Mouse (Mus musculus): ENCODE data around the gene Idi2. TPM values are rescaled to one million over a fixed set of nuclear protein-coding genes. Genes with fewer than 3 reads are reported as not detected.
"Not testable (repeated sequence)": the region's sequence is repeated elsewhere in the genome, so short reads cannot be mapped to it uniquely, and the experiment has no call there.

The Idi2 gene
- total and polyA plus RNA-seq, 2 experiments = not detected

DNA sequence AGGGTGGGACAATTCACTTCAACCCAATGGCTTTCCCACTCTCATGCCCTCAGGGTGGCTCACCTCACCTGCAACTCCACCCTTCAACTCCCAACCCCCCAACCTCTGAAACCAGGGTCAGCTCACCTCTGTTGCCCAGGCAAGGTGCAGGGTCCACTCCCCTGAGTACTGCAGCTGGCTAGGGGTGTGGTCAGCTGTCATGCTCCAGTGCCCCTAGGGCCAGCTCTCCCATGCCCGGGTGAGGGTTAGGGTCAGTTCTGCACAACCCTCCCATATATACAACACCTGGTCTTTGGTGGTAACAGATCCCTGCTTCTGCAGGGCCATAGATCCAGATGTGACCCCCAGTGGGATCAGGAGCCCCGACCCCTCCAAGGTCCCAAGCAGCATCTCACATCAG lies 2.5 kb downstream of the Idi2 start:
- not testable (repeated sequence) for H3K4me3 ChIP-seq (ENCODE audit: insufficient read depth, low read depth, low read length); H3K36me3 ChIP-seq (ENCODE audit: control insufficient read depth, insufficient read depth, low read length); DNase-seq (ENCODE audit: extremely low read depth, low read depth, low spot score); H3K27me3 ChIP-seq (ENCODE audit: control insufficient read depth, insufficient read depth, low read length); H3K4me1 ChIP-seq (ENCODE audit: control insufficient read depth, insufficient read depth, low read length); H3K9ac ChIP-seq (ENCODE audit: low read depth, low read length); H3K79me2 ChIP-seq (ENCODE audit: control insufficient read depth, insufficient read depth, low read length); H3K27ac ChIP-seq (replicated peaks; ENCODE audit: insufficient read depth, low read depth, low read length)
- WGBS = 90% methylated on average over 2 of the region's 2 CpGs

DNA sequence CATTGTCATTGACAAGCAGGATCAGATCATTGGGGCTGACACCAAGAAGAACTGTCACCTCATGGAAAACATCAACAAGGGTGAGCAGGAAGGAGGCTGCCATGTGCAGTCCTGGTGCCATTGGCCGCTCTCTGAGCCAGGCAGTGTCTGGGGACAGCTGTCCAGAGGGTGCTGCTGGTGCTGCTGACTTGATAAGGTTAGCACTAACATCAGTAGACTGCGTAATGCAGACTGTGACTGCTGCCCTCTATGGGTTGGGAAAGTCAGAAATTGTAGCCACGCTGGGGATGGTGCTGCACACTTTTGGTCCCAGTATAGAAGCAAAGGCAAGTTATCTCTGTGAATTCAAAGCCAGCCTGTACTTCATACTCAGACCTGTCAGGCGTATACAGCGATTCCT lies 4.2 kb downstream of the Idi2 start:
- WGBS = no CpG with 5 or more reads among the region's 5 CpGs
- H3K79me2 ChIP-seq (ENCODE audit: control insufficient read depth, insufficient read depth, low read length); H3K4me3 ChIP-seq (ENCODE audit: insufficient read depth, low read depth, low read length); H3K27ac ChIP-seq (replicated peaks; ENCODE audit: insufficient read depth, low read depth, low read length); H3K27me3 ChIP-seq (ENCODE audit: control insufficient read depth, insufficient read depth, low read length); H3K4me1 ChIP-seq (ENCODE audit: control insufficient read depth, insufficient read depth, low read length); H3K9ac ChIP-seq (ENCODE audit: low read depth, low read length); H3K36me3 ChIP-seq (ENCODE audit: control insufficient read depth, insufficient read depth, low read length); DNase-seq (ENCODE audit: extremely low read depth, low read depth, low spot score): not testable (repeated sequence)

DNA sequence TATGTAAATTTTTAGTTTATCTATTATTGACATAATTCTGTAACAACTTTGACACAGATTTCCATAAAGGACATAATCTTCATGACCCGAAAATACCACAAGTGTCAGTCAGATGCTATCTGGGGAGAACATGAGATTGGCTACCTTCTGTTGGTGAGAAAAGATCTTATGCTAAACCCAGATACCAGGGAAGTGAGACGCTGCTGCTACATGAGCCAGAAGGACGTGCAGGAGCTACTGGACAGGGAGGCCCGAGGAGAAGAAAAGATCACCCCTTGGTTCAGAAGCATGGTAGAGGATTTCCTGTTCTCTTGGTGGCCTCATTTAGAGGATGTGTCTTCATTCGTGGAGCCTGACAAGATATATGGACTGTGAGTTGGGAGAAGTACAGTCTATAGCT lies 6.4 kb downstream of the Idi2 start:
- H3K4me1 ChIP-seq (ENCODE audit: control insufficient read depth, insufficient read depth, low read length); H3K27me3 ChIP-seq (ENCODE audit: control insufficient read depth, insufficient read depth, low read length); DNase-seq (ENCODE audit: extremely low read depth, low read depth, low spot score); H3K27ac ChIP-seq (replicated peaks; ENCODE audit: insufficient read depth, low read depth, low read length); H3K36me3 ChIP-seq (ENCODE audit: control insufficient read depth, insufficient read depth, low read length); H3K9ac ChIP-seq (ENCODE audit: low read depth, low read length); H3K4me3 ChIP-seq (ENCODE audit: insufficient read depth, low read depth, low read length); H3K79me2 ChIP-seq (ENCODE audit: control insufficient read depth, insufficient read depth, low read length): not testable (repeated sequence)
- WGBS = 75% methylated on average over 1 of the region's 5 CpGs

DNA sequence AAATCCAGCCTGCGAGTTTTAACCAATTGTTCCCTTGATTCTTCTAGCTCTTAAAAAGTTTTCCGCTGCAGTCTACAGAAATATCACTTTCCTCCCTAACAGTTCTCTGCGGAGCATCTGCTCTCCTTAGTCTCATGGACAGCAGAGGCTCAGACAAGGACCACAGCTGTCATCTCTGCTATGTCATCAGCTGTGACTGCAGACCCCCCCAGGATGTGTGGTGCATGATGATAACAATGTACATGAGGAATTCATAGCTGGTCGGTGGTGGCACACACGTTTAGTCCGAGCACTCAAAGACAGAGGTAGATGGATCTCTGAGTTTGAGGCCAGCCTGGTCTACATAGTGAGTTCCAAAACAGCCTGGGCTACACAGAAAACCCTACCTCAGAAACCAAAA lies 6.9 kb downstream of the Idi2 start:
- not testable (repeated sequence) for H3K27ac ChIP-seq (replicated peaks; ENCODE audit: insufficient read depth, low read depth, low read length); H3K9ac ChIP-seq (ENCODE audit: low read depth, low read length); H3K4me1 ChIP-seq (ENCODE audit: control insufficient read depth, insufficient read depth, low read length); H3K36me3 ChIP-seq (ENCODE audit: control insufficient read depth, insufficient read depth, low read length); DNase-seq (ENCODE audit: extremely low read depth, low read depth, low spot score); H3K27me3 ChIP-seq (ENCODE audit: control insufficient read depth, insufficient read depth, low read length); H3K4me3 ChIP-seq (ENCODE audit: insufficient read depth, low read depth, low read length); H3K79me2 ChIP-seq (ENCODE audit: control insufficient read depth, insufficient read depth, low read length)
- 84% methylated on average over 5 of the region's 6 CpGs for WGBS

DNA sequence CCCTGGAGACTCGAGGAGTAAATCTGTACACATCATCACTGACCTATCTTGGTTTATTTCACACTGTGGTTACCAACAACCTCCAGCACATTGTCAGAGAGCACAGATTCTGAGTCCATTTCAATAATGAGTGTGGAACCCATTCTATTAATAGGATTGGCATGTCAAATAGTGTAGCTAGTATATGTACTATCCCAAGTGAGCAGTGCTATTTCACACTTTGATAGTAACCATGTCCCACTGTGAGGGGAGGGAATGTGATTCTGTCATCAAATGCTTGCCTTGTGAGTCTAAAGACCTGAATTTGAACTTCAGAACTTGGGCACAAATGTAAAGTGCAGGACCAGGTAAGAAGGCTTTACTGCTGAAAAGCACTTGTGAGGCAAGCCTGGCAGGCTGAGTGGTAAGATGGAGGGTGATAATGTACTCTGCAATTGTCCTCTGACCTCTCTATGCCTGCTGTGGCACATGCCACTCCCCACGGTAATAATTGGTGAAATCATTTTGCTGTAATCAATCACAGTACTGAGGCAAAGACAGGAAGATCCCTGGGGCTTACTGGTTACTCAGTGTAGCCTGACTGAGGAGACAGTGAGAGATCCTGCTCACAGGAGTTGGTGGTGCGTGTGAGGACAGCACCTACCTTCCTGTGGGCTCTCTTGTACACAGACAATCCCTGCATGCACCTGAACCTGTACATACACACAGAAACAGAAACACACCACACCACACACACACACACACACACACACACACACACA lies 8.6 kb downstream of the Idi2 start:
- not testable (repeated sequence) for H3K27me3 ChIP-seq (ENCODE audit: control insufficient read depth, insufficient read depth, low read length); H3K36me3 ChIP-seq (ENCODE audit: control insufficient read depth, insufficient read depth, low read length); DNase-seq (ENCODE audit: extremely low read depth, low read depth, low spot score); H3K9ac ChIP-seq (ENCODE audit: low read depth, low read length); H3K4me3 ChIP-seq (ENCODE audit: insufficient read depth, low read depth, low read length); H3K27ac ChIP-seq (replicated peaks; ENCODE audit: insufficient read depth, low read depth, low read length); H3K4me1 ChIP-seq (ENCODE audit: control insufficient read depth, insufficient read depth, low read length); H3K79me2 ChIP-seq (ENCODE audit: control insufficient read depth, insufficient read depth, low read length)
- WGBS = 75% methylated on average over 3 of the region's 3 CpGs

DNA sequence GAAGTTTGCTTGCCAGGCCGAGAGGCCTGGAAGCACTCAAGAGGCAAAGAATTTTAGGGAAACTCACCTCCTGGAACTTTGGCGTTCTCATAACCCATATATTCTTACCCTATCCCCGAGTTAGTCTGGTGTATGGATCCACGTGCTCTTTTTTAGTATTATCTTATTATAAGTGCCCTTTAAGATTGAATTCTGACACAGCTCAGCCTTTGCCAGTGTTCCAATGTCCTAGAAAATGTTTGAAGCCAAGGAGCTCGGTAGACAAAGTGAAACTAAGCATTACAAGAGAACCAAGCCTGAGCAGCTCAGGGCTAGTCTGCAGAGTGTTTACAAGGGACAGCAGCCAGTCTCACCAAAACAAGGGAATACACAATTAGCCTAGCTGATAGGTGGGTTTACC lies 9.6 kb downstream of the Idi2 start:
- H3K27me3 ChIP-seq (ENCODE audit: control insufficient read depth, insufficient read depth, low read length); H3K9ac ChIP-seq (ENCODE audit: low read depth, low read length); H3K4me1 ChIP-seq (ENCODE audit: control insufficient read depth, insufficient read depth, low read length); DNase-seq (ENCODE audit: extremely low read depth, low read depth, low spot score); H3K4me3 ChIP-seq (ENCODE audit: insufficient read depth, low read depth, low read length); H3K36me3 ChIP-seq (ENCODE audit: control insufficient read depth, insufficient read depth, low read length); H3K79me2 ChIP-seq (ENCODE audit: control insufficient read depth, insufficient read depth, low read length); H3K27ac ChIP-seq (replicated peaks; ENCODE audit: insufficient read depth, low read depth, low read length): not testable (repeated sequence)
- 54% methylated on average over 5 of the region's 5 CpGs for WGBS

DNA sequence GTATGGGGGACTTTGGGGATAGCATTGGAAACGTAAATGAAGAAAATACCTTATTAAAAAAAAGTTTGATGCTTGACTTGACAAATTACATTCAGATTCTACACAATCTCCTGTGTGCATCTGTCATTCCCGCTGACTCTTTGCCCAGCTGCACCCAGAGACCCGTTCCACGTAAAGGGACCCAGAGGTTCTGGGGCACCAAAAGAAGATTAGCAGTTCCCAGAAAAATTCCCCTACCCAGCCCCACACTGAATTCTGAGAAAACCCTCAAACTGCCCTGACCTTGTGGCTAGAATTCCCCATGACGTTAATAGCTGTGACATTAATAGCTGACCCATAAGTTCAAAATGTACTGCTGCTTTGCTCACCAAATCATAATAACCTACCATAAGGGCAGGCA lies 12.6 kb downstream of the Idi2 start:
- H3K36me3 ChIP-seq (ENCODE audit: control insufficient read depth, insufficient read depth, low read length) = peaks cover 17% of the 10 kb centered on the region
- no peak overlapping the region for H3K9ac ChIP-seq (ENCODE audit: low read depth, low read length)
- no peak for DNase-seq (ENCODE audit: extremely low read depth, low read depth, low spot score)
- no peaks in the 10 kb centered on the region for H3K4me1 ChIP-seq (ENCODE audit: control insufficient read depth, insufficient read depth, low read length)
- no peak overlapping the region for H3K27ac ChIP-seq (replicated peaks; ENCODE audit: insufficient read depth, low read depth, low read length)
- H3K79me2 ChIP-seq (ENCODE audit: control insufficient read depth, insufficient read depth, low read length) = no peaks in the 10 kb centered on the region
- no peaks in the 10 kb centered on the region for H3K27me3 ChIP-seq (ENCODE audit: control insufficient read depth, insufficient read depth, low read length)
- WGBS = 79% methylated on average over 5 of the region's 5 CpGs
- no peak overlapping the region for H3K4me3 ChIP-seq (ENCODE audit: insufficient read depth, low read depth, low read length)
- TF ChIP-seq CTCF (IDR thresholded peaks at IDR 0.05; ENCODE audit: low read depth, low read length) (no peak), POLR2A (IDR thresholded peaks at IDR 0.05; ENCODE audit: extremely low read depth, insufficient read depth, low read length) (no peak)

All from liver, adult 2 months (tissue).